Mouse (Mus musculus) heart, embryonic 12.5 days (tissue): ENCODE measurements around the gene Fbln2. TPM values are rescaled to one million over a fixed set of nuclear protein-coding genes. Genes with fewer than 3 reads are reported as not detected.

Experiments used
- polyA plus RNA-seq: library from polyadenylated mRNA; unstranded; fragments of >200 nt; fragmentation: Nextera tagmentation; extraction: Ambion mirVana; gene quantifications from 2 replicates; pipeline ENCODE4 v1.2.1, GENCODE M21; 2016

Fbln2 gene
- polyA plus RNA-seq, 1 experiment from 2014 or later, result 210 TPM

Other genes starting within 250 kb of the Fbln2 start
- 18.7 and 20.8 TPM in 2 replicates for gene Iqsec1, start 223.8 kb upstream of the Fbln2 start, polyA plus RNA-seq
- gene Nup210, start 95.6 kb upstream of the Fbln2 start, polyA plus RNA-seq, result 10.7 and 11.2 TPM in 2 replicates
- 8.8 and 9.0 TPM in 2 replicates for gene Hdac11, start 55.8 kb upstream of the Fbln2 start, polyA plus RNA-seq
- 0.21 and 0.41 TPM in 2 replicates for gene Wnt7a, start 198.9 kb downstream of the Fbln2 start, polyA plus RNA-seq